Mouse (Mus musculus) megakaryocyte progenitor cell, adult 5-6 weeks (primary cell): Measurements from ENCODE around the gene Scnn1a. TPM values are rescaled to one million over a fixed set of nuclear protein-coding genes. Genes with fewer than 3 reads are reported as not detected.
A peak's percentile ranks its signal among the peaks of the same experiment; 100 is the strongest.

Source experiments
- ATAC-seq: replicated peaks from 2 replicates; pipeline ENCODE4 v1.8.0; 2016; ENCODE audit warnings: mild to moderate bottlenecking, moderate TSS enrichment, inconsistent platforms; ENCODE audit not compliant: poor library complexity
- total RNA-seq, 2 experiments: library from RNA; stranded (forward) in 1 of 2; stranded (reverse) in 1 of 2; fragments of 157-497, 149-512 nt in 1 of 2; fragments of 200-1000 nt in 1 of 2; gene quantifications; 2 replicates each; pipeline versions ENCODE4 v1.2.3 to v1.2.4; 2015 to 2017

The Scnn1a gene
- total RNA-seq, 2 experiments from 2014 or later = 0.75 to 22.9 TPM

DNA sequence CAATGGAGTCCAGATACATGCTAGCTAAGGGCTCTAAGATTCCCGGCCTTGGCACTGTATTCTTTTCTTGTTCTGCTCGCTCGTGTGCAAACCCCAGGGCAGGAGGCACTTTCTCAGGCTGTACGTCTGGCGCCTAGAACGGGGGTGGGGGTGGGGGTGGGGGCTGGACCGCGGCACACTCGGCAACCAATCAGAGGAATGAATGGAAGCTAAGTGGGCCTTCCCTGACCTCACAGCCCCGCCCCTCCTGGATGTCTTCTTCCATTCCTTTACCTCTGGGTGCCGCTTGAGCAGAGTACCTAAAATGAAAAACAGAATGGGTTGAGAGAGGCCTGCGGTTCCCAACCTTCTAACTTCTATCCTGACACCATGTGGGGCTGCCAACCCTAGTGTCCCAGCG is 11.5 kb upstream of the Scnn1a start:
- no peak for ATAC-seq

DNA sequence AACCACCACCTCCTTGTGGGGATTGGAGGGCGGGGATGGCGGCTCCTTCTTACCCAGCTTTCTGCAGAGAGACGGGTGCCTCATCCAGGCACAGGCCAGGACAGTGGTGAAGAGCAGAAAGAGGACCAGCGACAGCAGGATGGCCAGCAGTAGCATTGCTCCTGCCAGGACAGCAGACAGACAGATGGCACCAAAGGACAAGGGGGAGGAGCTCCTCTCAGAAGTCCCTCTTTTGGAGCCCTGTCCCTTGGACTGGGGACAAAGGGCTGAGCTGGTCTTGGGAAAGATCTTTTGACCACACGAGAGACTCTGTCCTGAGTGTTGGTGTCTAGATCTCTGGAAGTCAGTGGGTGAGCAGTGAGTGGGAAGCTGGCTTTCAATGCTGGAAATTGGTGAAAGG is 11.1 kb upstream of the Scnn1a start:
- no peak for ATAC-seq

DNA sequence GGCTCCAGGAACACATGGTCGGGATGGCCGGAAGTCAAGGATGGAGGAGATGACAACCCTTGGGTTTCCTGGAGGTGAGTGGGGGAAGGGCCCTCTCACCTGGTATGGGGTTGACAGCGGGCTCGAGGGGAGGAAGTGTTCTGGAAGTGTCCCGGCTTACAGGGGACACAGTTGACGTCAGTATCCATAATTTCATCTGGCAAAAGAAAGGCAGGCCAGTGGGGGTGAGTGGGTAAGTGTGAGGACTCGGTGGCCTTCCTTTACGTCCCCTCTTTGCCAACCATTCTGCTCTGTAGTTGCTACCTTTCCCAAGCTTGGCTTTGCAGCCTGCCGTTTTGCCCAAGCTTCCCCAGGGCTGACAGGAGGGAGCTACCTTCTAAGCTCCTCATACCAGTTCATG is 8.3 kb upstream of the Scnn1a start:
- ATAC-seq = no peak

DNA sequence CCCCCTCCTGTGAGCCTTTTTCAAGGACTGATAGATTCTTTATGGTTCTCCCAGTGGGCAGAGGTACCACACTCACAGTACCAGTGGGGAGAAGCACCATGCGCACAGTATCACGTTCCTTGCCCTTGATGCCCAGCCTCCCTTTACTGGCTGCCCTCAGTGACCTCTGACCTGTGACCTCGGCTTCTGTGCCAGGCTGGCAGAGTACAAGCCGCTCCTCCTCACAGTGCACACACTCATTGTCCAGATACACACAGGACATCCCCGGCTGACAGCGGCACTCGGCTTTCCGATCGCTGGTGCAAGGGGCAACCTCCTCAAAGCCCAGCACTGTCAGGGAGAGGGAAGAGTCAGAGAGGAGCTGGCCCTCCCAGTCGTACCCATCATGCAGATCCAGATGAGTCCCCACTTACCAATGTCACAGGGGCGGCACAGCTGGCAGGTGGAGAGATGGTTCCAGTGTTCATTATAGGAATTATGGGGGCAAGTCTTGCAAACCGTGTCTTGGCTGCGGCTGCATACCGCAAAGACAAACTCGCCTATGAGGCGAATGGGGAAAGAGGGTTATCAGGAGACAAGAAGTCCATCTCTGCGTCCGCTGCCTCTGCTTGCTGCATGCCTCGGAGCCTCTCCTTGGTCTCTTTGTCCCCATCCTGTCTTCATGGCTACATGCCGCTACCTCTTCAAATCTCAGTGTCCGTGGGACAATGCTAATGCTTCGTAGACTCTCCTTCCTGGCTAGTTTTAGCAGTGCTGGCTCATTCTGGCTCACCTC is 7.7 kb upstream of the Scnn1a start:
- ATAC-seq = 0 out of 2 replicates have a peak, but pooled peaks have one; percentile 12

GRCm38 (mm10) chr6:125313546-125314230 is 6.8 kb upstream of the Scnn1a start, which contains the start of gene Ltbr:
Ltbr (minus strand) TSS chr6:125313885.
- ATAC-seq = peak; percentile 95

DNA sequence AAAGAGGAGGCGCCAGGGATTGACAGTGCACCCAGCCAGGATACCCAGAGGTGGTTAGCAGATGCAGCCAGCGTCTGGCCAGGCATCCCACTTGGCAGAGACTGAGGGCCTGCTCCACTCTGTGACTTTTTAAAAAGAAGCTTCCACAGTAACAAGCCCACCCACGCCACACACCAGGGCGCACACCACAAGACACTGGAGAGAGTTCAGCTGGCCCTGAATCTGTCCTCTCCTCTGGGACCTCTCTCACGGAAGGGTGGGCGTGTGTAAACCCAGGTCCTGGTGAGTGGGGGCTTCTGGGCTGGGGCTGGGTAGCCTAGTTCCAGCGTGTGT is 6.3 kb upstream of the Scnn1a start:
- peak; percentile 27 for ATAC-seq

DNA sequence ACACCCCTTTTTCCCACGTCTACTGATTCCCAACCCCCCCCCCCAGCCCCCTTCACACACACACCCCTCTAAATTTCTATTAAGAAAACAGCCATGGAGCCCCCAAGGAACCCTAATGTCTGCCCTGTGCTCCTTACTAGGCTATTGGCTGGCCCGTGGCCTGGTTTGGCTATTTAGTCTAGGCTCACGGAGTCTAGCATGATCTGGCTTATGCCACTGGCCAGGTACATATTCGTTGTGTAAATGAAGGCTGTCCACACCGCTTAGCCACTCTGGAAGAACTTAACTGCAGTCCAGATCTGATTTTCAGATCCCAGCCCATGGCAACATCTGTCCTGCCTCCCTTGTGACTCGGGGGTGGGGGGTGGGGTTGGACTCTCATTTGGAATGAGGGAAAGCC is 5.7 kb upstream of the Scnn1a start:
- ATAC-seq = no peak

- ATAC-seq = no peak
Observed at GRCm38 (mm10) chr6:125317077-125317476, 3.4 kb upstream of the Scnn1a start.

- no peak for ATAC-seq
Observed at GRCm38 (mm10) chr6:125318981-125319918, 1.2 kb upstream of the Scnn1a start.

GRCm38 (mm10) chr6:125319919-125320296 is 551 bp upstream of the Scnn1a start:
- 0 out of 2 replicates have a peak, but pooled peaks have one; percentile 20 for ATAC-seq

GRCm38 (mm10) chr6:125321114-125321855 is 826 bp downstream of the Scnn1a start:
- no peak for ATAC-seq

DNA sequence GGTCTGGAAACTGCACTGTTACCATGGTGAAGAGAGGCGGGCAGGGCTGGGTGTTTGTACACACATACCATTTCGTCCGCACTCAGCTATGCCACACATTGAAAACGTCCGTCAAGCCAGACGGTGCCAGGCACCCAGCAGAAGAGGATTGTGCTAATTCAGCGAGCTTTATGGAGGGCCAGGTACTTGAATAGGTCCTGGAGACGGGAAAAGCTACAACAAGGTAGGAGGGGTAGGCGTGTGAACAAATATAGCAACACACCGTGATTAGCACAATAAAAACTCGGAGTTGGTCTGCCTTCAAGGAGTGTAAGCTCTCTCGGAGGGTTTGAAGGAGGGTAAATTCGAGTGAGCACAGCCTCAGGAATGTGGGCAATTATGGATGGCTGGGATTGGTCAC is 2.3 kb downstream of the Scnn1a start:
- ATAC-seq = no peak

GRCm38 (mm10) chr6:125323547-125323946 is 3.1 kb downstream of the Scnn1a start:
- no peak for ATAC-seq

DNA sequence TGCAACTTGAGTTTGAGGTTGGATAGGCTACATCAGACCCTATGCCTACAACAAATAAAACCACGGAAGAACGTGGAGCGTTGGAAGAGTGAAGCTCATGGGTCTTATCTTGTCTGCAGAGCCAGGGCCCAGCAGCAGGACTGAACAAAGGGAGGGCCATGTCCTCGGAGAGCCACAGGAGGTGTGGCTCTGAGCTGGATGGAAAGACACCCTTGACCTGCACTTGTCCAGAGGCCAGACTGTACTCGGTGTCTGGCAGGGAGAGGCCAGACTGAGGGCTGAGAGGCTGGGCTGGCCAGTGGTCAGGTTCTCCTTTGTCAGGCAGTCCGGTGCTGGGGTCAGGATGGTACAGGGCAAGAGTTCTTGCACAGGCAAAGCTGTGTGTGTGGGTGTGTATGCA is 4.9 kb downstream of the Scnn1a start:
- no peak for ATAC-seq

DNA sequence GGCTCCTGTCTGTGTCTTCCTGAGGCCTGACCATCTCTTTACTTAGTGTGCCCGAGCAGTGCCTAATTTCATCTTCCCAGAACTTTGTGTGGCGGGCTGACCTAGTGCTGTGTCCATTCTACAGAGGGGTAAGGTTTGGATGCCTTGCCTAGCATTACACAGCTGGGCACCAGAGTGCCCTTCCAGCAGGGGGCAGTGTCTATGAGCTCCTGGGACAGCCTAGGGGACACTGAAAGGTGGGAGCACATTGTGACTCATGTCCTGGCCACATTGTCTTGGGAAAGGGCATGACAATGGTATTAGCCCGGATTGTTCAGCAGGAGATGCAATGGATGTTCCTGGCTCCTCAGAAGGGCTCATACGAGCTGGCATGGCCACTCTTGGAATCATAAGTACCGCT is 7.8 kb downstream of the Scnn1a start:
- peak; percentile 70 for ATAC-seq

GRCm38 (mm10) chr6:125330626-125331326 is 10.3 kb downstream of the Scnn1a start:
- peak; percentile 72 for ATAC-seq

- ATAC-seq = peak; percentile 79
Observed at GRCm38 (mm10) chr6:125333112-125333899, 12.8 kb downstream of the Scnn1a start.

DNA sequence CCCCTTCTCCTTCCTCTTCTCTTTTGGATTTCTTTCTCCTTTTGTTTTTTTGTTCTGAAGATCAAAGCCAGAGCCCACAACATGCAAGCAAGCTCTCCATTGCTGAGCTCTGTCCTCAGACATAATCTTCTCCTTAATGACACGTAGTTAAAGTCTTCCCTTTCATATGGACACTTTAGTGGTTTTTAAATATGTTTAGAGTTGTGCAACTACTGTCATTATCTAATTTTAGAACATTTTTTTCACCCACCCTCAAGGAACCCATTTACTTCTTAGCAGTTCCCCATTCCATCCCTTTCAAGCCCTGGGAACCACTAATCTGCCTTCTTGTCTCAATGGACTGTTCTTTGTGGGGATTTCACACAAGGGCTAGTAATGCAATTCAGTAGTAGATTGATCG is 13.9 kb downstream of the Scnn1a start:
- peak; percentile 45 for ATAC-seq
